Comparison of ENCODE assay signal across 8 mouse cellular contexts in the genomic region with DNA sequence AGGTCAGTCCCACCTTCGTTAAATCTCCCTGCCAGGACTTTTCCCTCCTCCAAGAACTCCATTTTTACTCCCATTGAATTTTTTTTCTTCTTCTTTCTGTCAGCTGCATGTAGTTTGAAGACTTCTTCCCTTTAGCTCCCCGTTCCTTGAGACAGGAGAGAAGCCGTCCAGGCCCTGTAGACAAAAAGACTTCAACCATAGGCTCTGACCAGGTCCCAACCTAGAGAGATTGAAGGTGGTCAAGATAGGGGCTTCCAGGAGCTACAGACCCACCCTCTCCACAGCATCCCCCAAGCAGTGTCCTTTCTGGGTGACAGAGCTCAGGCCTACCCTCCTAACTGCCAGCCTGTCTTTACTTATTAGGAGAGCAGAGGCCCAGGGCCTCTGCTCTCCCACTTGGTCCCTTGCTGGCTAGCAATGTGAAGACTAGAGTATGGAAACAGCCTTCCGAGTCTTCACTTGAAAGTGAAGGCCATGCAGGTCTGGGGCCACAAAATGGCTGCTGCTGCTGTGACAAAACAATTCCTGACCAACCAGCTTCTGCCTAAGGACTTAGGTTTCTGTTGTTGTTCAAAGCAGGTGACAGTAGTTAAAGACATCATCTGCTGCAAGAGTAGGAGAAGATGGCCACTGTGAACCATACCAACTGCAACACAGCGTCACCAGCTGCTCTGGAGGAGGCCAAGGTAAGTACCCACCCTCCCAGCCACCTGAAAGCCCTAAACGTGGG. TPM values are rescaled to one million over a fixed set of nuclear protein-coding genes. Genes with fewer than 3 reads are reported as not detected.
DNase-seq lines count a peak whose midpoint lies in the region; ATAC-seq and TF ChIP-seq lines count a peak whose summit lies in the region.

No protein-coding gene starts in this region.

- H3K36me3 ChIP-seq in kidney, embryonic 14.5 days (ENCODE audit: control insufficient read depth, insufficient read depth, low read length), result no peaks in the 10 kb centered on the region; the same call in 1 of the 2 replicates
- H3K36me3 ChIP-seq in G1E (replicated peaks), result peaks cover 38% of the 10 kb centered on the region
- H3K36me3 ChIP-seq in forebrain, embryonic 11.5 days (ENCODE audit: control insufficient read depth, insufficient read depth, low read length), result no peaks in the 10 kb centered on the region
- peaks cover 7% of the 10 kb centered on the region for H3K36me3 ChIP-seq in liver, embryonic 13.5 days

- no peaks in the 10 kb centered on the region for H3K27me3 ChIP-seq in kidney, embryonic 14.5 days (ENCODE audit: control insufficient read depth, insufficient read depth, low read length)
- peaks cover 3% of the 10 kb centered on the region; the same call in 1 of the 2 replicates for H3K27me3 ChIP-seq in G1E (ENCODE audit: insufficient read depth, low read length)
- no peaks in the 10 kb centered on the region for H3K27me3 ChIP-seq in forebrain, embryonic 11.5 days (ENCODE audit: control insufficient read depth, insufficient read depth, low read length)
- H3K27me3 ChIP-seq in liver, embryonic 13.5 days, result no peaks in the 10 kb centered on the region

- peak overlapping the region; percentile 34 for H3K4me3 ChIP-seq in kidney, embryonic 14.5 days (ENCODE audit: low read length)
- peak overlapping the region; percentile 66 for H3K4me3 ChIP-seq in G1E (ENCODE audit: low read depth, low read length)
- peak overlapping the region; percentile 25 for H3K4me3 ChIP-seq in forebrain, embryonic 11.5 days (ENCODE audit: low read depth, low read length)
- H3K4me3 ChIP-seq in liver, embryonic 13.5 days (replicated peaks), result peak overlapping the region; percentile 96

- DNase-seq in kidney, adult 9 months, result no peak
- no peak for DNase-seq in G1E (ENCODE audit: low spot score)
- DNase-seq in forebrain, embryonic 11.5 days (ENCODE audit: low spot score), result no peak
- DNase-seq in liver, embryonic 13.5 days, result no peak
- DNase-seq in embryo, embryonic 10 days (ENCODE audit: low spot score), result no peak
- no peak for DNase-seq in urinary bladder, adult 2 months (ENCODE audit: low spot score)
- no peak for DNase-seq in adrenal gland, postnatal 14 days

- H3K4me2 ChIP-seq in kidney, embryonic 14.5 days (replicated peaks; ENCODE audit: low read depth, low read length), result peak overlapping the region; percentile 57
- peak overlapping the region; percentile 55 for H3K4me2 ChIP-seq in forebrain, embryonic 11.5 days (ENCODE audit: low read depth, low read length, severe bottlenecking)
- H3K4me2 ChIP-seq in liver, embryonic 13.5 days, result peak overlapping the region; percentile 85

- 62% methylated on average over 6 of the region's 6 CpGs for WGBS in kidney, embryonic 14.5 days
- 58% methylated on average over 6 of the region's 6 CpGs for WGBS in forebrain, embryonic 11.5 days
- 31% methylated on average over 6 of the region's 6 CpGs for WGBS in liver, embryonic 13.5 days (ENCODE audit: insufficient replicate concordance)

- peak overlapping the region; percentile 77; the same call in 1 of the 2 replicates for H3K27ac ChIP-seq in kidney, embryonic 14.5 days (ENCODE audit: low read depth, low read length)
- peak overlapping the region; percentile 58; the same call in 1 of the 2 replicates for H3K27ac ChIP-seq in forebrain, embryonic 11.5 days (ENCODE audit: low read depth, low read length)
- H3K27ac ChIP-seq in liver, embryonic 13.5 days, result peak overlapping the region; percentile 97

- H3K9me3 ChIP-seq in kidney, embryonic 14.5 days (ENCODE audit: control insufficient read depth, low read length), result no peaks in the 10 kb centered on the region
- H3K9me3 ChIP-seq in G1E (replicated peaks), result no peaks in the 10 kb centered on the region
- no peaks in the 10 kb centered on the region for H3K9me3 ChIP-seq in forebrain, embryonic 11.5 days (ENCODE audit: control insufficient read depth, low read length)
- H3K9me3 ChIP-seq in liver, embryonic 13.5 days (replicated peaks), result no peaks in the 10 kb centered on the region

- H3K9ac ChIP-seq in kidney, embryonic 14.5 days (ENCODE audit: low read depth, low read length), result peak overlapping the region; percentile 58
- peak overlapping the region; percentile 30 for H3K9ac ChIP-seq in forebrain, embryonic 11.5 days (ENCODE audit: low read length)
- H3K9ac ChIP-seq in liver, embryonic 13.5 days, result peak overlapping the region; percentile 85

- no peak for TF ChIP-seq CTCF in G1E (IDR thresholded peaks at IDR 0.05; ENCODE audit: low read depth, low read length)

- H3K4me1 ChIP-seq in kidney, embryonic 14.5 days (ENCODE audit: control insufficient read depth, insufficient read depth, low read length), result peaks cover 25% of the 10 kb centered on the region; the same call in 1 of the 2 replicates
- peaks cover 74% of the 10 kb centered on the region for H3K4me1 ChIP-seq in G1E (ENCODE audit: insufficient read depth, low read depth, low read length)
- H3K4me1 ChIP-seq in forebrain, embryonic 11.5 days (replicated peaks; ENCODE audit: control insufficient read depth, insufficient read depth, low read length), result peaks cover 6% of the 10 kb centered on the region
- H3K4me1 ChIP-seq in liver, embryonic 13.5 days (replicated peaks), result peaks cover 63% of the 10 kb centered on the region

- ATAC-seq in kidney, embryonic 14.5 days (ENCODE audit: low FRiP score, low TSS enrichment), result no peak
- no peak for ATAC-seq in G1E (ENCODE audit: extremely low read depth, insufficient number of reproducible peaks, low FRiP score, poor library complexity, severe bottlenecking)
- peak; percentile 26; the same call in 1 of the 2 replicates for ATAC-seq in forebrain, embryonic 11.5 days (replicated peaks; ENCODE audit: low FRiP score)
- peak; percentile 19 for ATAC-seq in liver, embryonic 13.5 days (ENCODE audit: low read depth)

RNA-seq across cellular contexts. Expression of gene Hexim2, which starts 1.4 kb away (rescaled TPM):
- polyA plus RNA-seq in kidney, embryonic 14.5 days (2014; fragmentation: Nextera tagmentation; extraction: Ambion mirVana), result 8.3 and 10.3 TPM in 2 replicates
- 6.1 and 12.7 TPM in 2 replicates for total RNA-seq in G1E (2014; fragmentation: Nextera tagmentation)
- 8.6 and 9.0 TPM in 2 replicates for total RNA-seq in G1E (2017)
- polyA plus RNA-seq in G1E (2012), result 11.7 and 13.7 TPM in 2 replicates
- polyA plus RNA-seq in forebrain, embryonic 11.5 days (2014; fragmentation: Nextera tagmentation; extraction: Ambion mirVana), result 8.7 and 9.2 TPM in 2 replicates
- polyA plus RNA-seq in liver, embryonic 13.5 days (2015; fragmentation: Nextera tagmentation; extraction: Ambion mirVana), result 6.3 and 7.7 TPM in 2 replicates
- polyA plus RNA-seq in urinary bladder, adult 2 months (2012; rRNA removed), result 4.1 and 4.5 TPM in 2 replicates
- total RNA-seq in adrenal gland, postnatal 14 days (2021), result 3.9 and 5.6 TPM in 2 replicates

RNA-seq across cellular contexts. Expression of gene Hexim1, which starts 17.6 kb away (rescaled TPM):
- polyA plus RNA-seq in kidney, embryonic 14.5 days (2014; fragmentation: Nextera tagmentation; extraction: Ambion mirVana), result 7.1 and 8.9 TPM in 2 replicates
- total RNA-seq in G1E (2014; fragmentation: Nextera tagmentation), result 13.2 and 16.6 TPM in 2 replicates
- total RNA-seq in G1E (2017), result 36.7 and 39.4 TPM in 2 replicates
- polyA plus RNA-seq in G1E (2012), result 21.2 and 25.7 TPM in 2 replicates
- polyA plus RNA-seq in forebrain, embryonic 11.5 days (2014; fragmentation: Nextera tagmentation; extraction: Ambion mirVana), result 3.9 and 4.6 TPM in 2 replicates
- polyA plus RNA-seq in liver, embryonic 13.5 days (2015; fragmentation: Nextera tagmentation; extraction: Ambion mirVana), result 2.6 and 3.0 TPM in 2 replicates
- 28.4 and 29.3 TPM in 2 replicates for polyA plus RNA-seq in urinary bladder, adult 2 months (2012; rRNA removed)
- 57.8 and 62.1 TPM in 2 replicates for total RNA-seq in adrenal gland, postnatal 14 days (2021)

RNA-seq across cellular contexts. Expression of gene Acbd4, which starts 32.1 kb away (rescaled TPM):
- 15.8 and 16.9 TPM in 2 replicates for polyA plus RNA-seq in kidney, embryonic 14.5 days (2014; fragmentation: Nextera tagmentation; extraction: Ambion mirVana)
- 16.9 and 32.7 TPM in 2 replicates for total RNA-seq in G1E (2014; fragmentation: Nextera tagmentation)
- 11.9 and 19.2 TPM in 2 replicates for total RNA-seq in G1E (2017)
- polyA plus RNA-seq in G1E (2012), result 22.1 and 23.2 TPM in 2 replicates
- polyA plus RNA-seq in forebrain, embryonic 11.5 days (2014; fragmentation: Nextera tagmentation; extraction: Ambion mirVana), result 7.8 and 8.1 TPM in 2 replicates
- 60.4 and 62.2 TPM in 2 replicates for polyA plus RNA-seq in liver, embryonic 13.5 days (2015; fragmentation: Nextera tagmentation; extraction: Ambion mirVana)
- 59.4 and 76.0 TPM in 2 replicates for polyA plus RNA-seq in urinary bladder, adult 2 months (2012; rRNA removed)
- total RNA-seq in adrenal gland, postnatal 14 days (2021), result 77.8 and 84.9 TPM in 2 replicates

RNA-seq across cellular contexts. Expression of gene Plcd3, which starts 32.2 kb away (rescaled TPM):
- polyA plus RNA-seq in kidney, embryonic 14.5 days (2014; fragmentation: Nextera tagmentation; extraction: Ambion mirVana), result 3.2 and 4.4 TPM in 2 replicates
- total RNA-seq in G1E (2014; fragmentation: Nextera tagmentation) (not detected in 2 replicates), G1E (2017) (0.06 and 0.11 TPM in 2 replicates)
- polyA plus RNA-seq in G1E (2012), result not detected in 2 replicates
- 0.69 and 0.86 TPM in 2 replicates for polyA plus RNA-seq in forebrain, embryonic 11.5 days (2014; fragmentation: Nextera tagmentation; extraction: Ambion mirVana)
- polyA plus RNA-seq in liver, embryonic 13.5 days (2015; fragmentation: Nextera tagmentation; extraction: Ambion mirVana), result 0.28 and 0.50 TPM in 2 replicates
- polyA plus RNA-seq in urinary bladder, adult 2 months (2012; rRNA removed), result 30.9 and 36.8 TPM in 2 replicates
- total RNA-seq in adrenal gland, postnatal 14 days (2021), result 9.3 and 11.2 TPM in 2 replicates

RNA-seq across cellular contexts. Expression of gene Fmnl1, which starts 37.3 kb away (rescaled TPM):
- polyA plus RNA-seq in kidney, embryonic 14.5 days (2014; fragmentation: Nextera tagmentation; extraction: Ambion mirVana), result 1.1 and 4.0 TPM in 2 replicates
- 2.7 TPM in 1 of 2 replicates, not detected in the other for total RNA-seq in G1E (2014; fragmentation: Nextera tagmentation)
- 0.23 TPM in 1 of 2 replicates, not detected in the other for total RNA-seq in G1E (2017)
- 0.02 and 0.07 TPM in 2 replicates for polyA plus RNA-seq in G1E (2012)
- polyA plus RNA-seq in forebrain, embryonic 11.5 days (2014; fragmentation: Nextera tagmentation; extraction: Ambion mirVana), result 0.76 and 1.8 TPM in 2 replicates
- 3.0 TPM in 2 replicates for polyA plus RNA-seq in liver, embryonic 13.5 days (2015; fragmentation: Nextera tagmentation; extraction: Ambion mirVana)
- 6.4 and 6.6 TPM in 2 replicates for polyA plus RNA-seq in urinary bladder, adult 2 months (2012; rRNA removed)
- 14.4 and 30.4 TPM in 2 replicates for total RNA-seq in adrenal gland, postnatal 14 days (2021)

Comparison
In these comparisons a context has a peak if more than half of its experiments do, and no peak if none do; other contexts are left out.
1. ATAC-seq: peak in forebrain, embryonic 11.5 days (single experiment) and liver, embryonic 13.5 days (single experiment); none in kidney, embryonic 14.5 days (single experiment) and G1E (single experiment).
2. H3K4me3 ChIP-seq: peak in every context shown above with its lines; median percentile 96 in liver, embryonic 13.5 days; 66 in G1E; 34 in kidney, embryonic 14.5 days; 25 in forebrain, embryonic 11.5 days.
3. H3K9ac ChIP-seq: peak in every context shown above with its lines; median percentile 85 in liver, embryonic 13.5 days; 58 in kidney, embryonic 14.5 days; 30 in forebrain, embryonic 11.5 days.
4. Peak in every context shown above with its lines, with median percentiles within 50 percentile points of each other: H3K27ac ChIP-seq and H3K4me2 ChIP-seq.